Mouse (Mus musculus): Measurements from ENCODE around the gene Strn4. TPM values are rescaled to one million over a fixed set of nuclear protein-coding genes. Genes with fewer than 3 reads are reported as not detected.

Gene Strn4
- 104 TPM for total RNA-seq (2023)

GRCm38 (mm10) chr7:16815351-16815941 is at the start of gene Strn4:
Gene Strn4 (plus strand): TSS chr7:16815889.

DNA sequence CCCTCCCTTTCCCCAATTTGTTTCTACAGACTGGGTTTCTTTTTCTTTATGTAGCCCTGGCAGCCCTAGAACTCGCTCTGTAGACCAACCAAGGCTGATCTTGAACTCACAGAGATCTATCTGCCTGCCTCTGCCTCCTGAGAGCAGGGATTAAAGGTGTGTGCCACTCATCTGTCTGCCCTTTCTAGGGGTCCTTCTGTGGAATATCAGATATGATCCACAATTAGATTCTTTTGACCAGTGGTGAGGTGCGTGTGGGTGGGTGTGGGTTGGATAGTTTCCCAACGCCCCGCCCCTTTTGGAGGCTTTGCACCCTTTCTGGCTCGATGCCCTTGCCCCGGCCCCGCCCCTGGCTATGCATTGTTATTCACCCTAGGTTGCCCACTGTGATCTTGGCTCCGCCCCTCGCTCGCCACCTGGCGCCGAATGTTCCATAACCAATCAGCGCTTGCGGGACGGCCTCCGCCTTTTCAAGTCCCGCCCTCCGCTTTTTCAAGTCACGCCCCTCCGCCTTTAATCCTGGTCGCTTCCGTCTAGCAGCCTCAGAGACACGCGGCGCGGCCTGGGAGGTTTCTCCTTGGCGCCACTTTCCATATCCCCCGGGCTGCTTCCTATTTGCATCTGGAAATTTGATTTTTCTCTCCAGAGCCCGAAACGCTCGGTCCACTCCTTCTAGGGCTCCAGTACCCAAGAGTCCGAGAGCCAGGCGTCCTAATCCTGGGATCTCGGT is 34.7 kb upstream of the Strn4 start, which contains the start of gene Slc1a5:
TSS of gene Slc1a5 (plus strand) at position 516 of the 730 bp plus-strand sequence.

DNA sequence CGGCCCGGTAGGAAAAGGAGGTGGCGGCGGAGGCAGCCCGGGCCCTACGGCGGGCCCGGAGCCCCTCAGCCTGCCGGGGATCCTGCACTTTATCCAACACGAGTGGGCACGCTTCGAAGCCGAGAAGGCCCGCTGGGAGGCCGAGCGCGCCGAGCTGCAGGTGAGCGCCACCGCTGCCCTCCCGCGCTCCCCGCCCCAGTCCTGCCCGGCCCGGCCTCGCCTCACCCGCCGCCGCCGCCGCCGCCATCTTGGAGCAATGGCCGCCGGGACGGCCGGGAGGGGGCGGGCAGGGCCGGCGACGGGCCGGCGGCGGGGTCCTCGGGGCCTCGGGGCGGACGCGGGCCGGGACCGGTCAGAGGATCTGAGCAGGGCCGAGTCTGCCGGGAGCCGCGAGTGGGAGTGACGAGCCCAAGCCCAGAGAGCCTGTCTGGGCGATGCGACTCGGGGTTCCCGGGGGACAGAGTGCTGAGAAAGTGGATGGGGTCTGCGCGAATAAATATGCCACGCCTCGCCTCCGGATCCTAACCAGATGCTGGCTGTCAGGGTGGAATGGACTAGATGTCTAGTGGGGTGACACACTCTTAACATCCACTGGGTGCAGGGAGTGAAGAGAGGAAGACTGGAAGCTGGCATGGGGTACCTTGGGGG is 910 bp downstream of the Strn4 start, which contains the start of gene Fkrp:
TSS of gene Fkrp (minus strand) at position 258 of the 648 bp plus-strand sequence.

DNA sequence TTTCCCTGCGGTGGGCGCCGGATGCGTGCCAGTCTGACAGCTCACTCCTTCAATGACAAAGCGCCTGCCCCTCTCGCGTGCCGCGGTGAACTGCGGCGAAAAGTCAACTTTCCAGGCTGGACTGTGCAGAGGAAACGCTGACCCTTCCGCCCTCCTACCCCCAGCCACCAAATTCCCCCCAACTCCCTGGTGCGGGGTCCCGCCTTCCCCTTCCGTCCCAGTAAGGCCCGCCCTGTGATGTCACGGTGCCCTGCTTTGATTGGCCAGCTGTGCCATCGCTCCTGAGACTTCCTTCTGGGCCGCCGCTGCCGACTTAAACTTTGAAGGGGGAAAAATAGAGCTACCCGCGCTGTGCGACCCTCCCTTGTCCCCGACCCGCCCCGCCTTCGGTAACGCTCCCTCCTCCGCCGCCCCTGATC is 27.0 kb downstream of the Strn4 start, which contains the start of gene Prkd2:
TSS of gene Prkd2 (plus strand) at position 258 of the 419 bp plus-strand sequence.

DNA sequence AGATGAGACGGTGACA is 59.4 kb downstream of the Strn4 start, which contains the start of gene Dact3:
TSS of gene Dact3 (plus strand) at position 8 of the 16 bp plus-strand sequence.

Other genes starting within 250 kb of the Strn4 start
- gene Arhgap35, start 200.9 kb upstream of the Strn4 start, total RNA-seq (2023) = 20.2 TPM
- gene Ceacam15, start 140.2 kb upstream of the Strn4 start, total RNA-seq (2023) = not detected
- gene Ceacam9, start 94.0 kb upstream of the Strn4 start, total RNA-seq (2023) = not detected
- gene Ap2s1, start 77.5 kb upstream of the Strn4 start, total RNA-seq (2023) = 72.7 TPM
- gene Slc1a5, start 34.5 kb upstream of the Strn4 start, total RNA-seq (2023) = 132 TPM
- gene Fkrp, start 843 bp downstream of the Strn4 start, total RNA-seq (2023) = 24.7 TPM
- 256 TPM for gene Prkd2, start 27.0 kb downstream of the Strn4 start, total RNA-seq (2023)
- 0.44 TPM for gene Dact3, start 59.4 kb downstream of the Strn4 start, total RNA-seq (2023)
- gene Gng8, start 75.9 kb downstream of the Strn4 start, total RNA-seq (2023) = not detected
- 2.0 TPM for gene Ptgir, start 90.6 kb downstream of the Strn4 start, total RNA-seq (2023)
- 106 TPM for gene Calm3, start 108.2 kb downstream of the Strn4 start, total RNA-seq (2023)
- not detected for gene Pnmal2, start 128.8 kb downstream of the Strn4 start, total RNA-seq (2023)
- not detected for gene Pnmal1, start 143.8 kb downstream of the Strn4 start, total RNA-seq (2023)
- gene Gm42372, start 167.2 kb downstream of the Strn4 start, total RNA-seq (2023) = 3.0 TPM
- 0.12 TPM for gene Ccdc8, start 176.8 kb downstream of the Strn4 start, total RNA-seq (2023)
- 99.8 TPM for gene Ppp5c, start 212.0 kb downstream of the Strn4 start, total RNA-seq (2023)
- 1.2 TPM for gene Hif3a, start 246.5 kb downstream of the Strn4 start, total RNA-seq (2023)